Mouse (Mus musculus): Measurements from ENCODE around the gene Tnfrsf4. TPM values are rescaled to one million over a fixed set of nuclear protein-coding genes. Genes with fewer than 3 reads are reported as not detected.

The Tnfrsf4 gene
- polyA plus RNA-seq, 1 experiment from 2014 or later: 0.86 TPM

DNA sequence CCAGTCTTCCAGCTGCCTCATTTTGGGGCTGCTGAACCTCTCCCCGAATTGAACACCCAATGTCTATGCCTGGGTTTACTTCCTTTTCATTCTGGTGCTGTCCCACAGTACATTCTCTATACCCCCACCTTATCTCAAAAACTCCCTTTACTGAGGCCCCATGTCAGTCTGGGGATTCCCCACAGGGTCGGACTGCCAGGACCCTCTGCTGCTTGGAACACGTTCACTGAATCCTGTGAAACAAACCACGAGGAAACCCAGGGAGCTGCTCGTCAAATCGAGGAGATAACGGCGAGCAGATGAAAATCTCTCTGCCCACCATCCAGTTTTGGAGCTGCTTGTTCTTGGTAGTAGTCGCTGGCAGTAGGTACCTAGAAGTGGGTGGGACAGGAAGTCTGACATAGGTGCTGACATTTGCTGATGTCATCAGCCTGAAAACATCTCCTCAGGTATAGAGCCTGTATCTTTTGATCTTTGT lies 8.3 kb downstream of the Tnfrsf4 start:
- Histone ChIP-seq H3K4me3 (ENCODE audit: low read length) (no peak overlapping the region), H3K9me3 (ENCODE audit: control insufficient read depth, low read length) (no peaks in the 10 kb centered on the region), H3K4me1 (ENCODE audit: control insufficient read depth, insufficient read depth, low read length) (no peaks in the 10 kb centered on the region), H3K27me3 (replicated peaks; ENCODE audit: control insufficient read depth, insufficient read depth, low read length) (no peaks in the 10 kb centered on the region), H3K36me3 (ENCODE audit: control insufficient read depth, insufficient read depth, low read length) (no peaks in the 10 kb centered on the region), H3K4me2 (ENCODE audit: low read depth, low read length) (no peak overlapping the region), H3K27ac (ENCODE audit: low read length) (no peak overlapping the region), H3K9ac (ENCODE audit: low read depth, low read length) (no peak overlapping the region)
- ATAC-seq: no peak; the same call in 1 of the 2 replicates
- 63% methylated on average over 9 of the region's 9 CpGs for WGBS

DNA sequence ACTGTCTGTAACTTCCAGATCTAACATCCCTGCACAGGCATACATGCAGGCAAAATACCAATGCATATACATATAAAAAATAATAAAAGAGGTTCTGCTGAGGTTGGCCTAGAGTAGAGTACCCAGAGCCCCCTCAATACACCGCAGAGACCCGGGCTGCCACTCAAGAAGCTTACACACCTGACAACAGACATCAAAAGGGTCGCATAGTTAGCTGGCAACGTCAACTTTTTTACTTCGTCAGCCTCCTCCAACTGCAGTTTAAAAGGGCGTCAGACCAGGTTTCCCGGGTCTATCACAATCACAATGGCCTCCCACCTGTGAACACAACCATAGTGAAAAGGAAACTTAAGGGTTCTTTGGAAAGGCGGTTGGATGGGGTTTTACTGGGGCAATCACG lies 9.9 kb downstream of the Tnfrsf4 start:
- H3K36me3 ChIP-seq (ENCODE audit: control insufficient read depth, insufficient read depth, low read length): peaks cover 2% of the 10 kb centered on the region; the same call in 1 of the 2 replicates
- no peak overlapping the region for H3K27ac ChIP-seq (ENCODE audit: low read length)
- H3K9ac ChIP-seq (ENCODE audit: low read depth, low read length): no peak overlapping the region
- H3K27me3 ChIP-seq (replicated peaks; ENCODE audit: control insufficient read depth, insufficient read depth, low read length): no peaks in the 10 kb centered on the region
- no peaks in the 10 kb centered on the region for H3K4me1 ChIP-seq (ENCODE audit: control insufficient read depth, insufficient read depth, low read length)
- no peak overlapping the region for H3K4me3 ChIP-seq (ENCODE audit: low read length)
- no peaks in the 10 kb centered on the region for H3K9me3 ChIP-seq (ENCODE audit: control insufficient read depth, low read length)
- ATAC-seq: no peak
- WGBS: 85% methylated on average over 9 of the region's 9 CpGs
- H3K4me2 ChIP-seq (ENCODE audit: low read depth, low read length): no peak overlapping the region

DNA sequence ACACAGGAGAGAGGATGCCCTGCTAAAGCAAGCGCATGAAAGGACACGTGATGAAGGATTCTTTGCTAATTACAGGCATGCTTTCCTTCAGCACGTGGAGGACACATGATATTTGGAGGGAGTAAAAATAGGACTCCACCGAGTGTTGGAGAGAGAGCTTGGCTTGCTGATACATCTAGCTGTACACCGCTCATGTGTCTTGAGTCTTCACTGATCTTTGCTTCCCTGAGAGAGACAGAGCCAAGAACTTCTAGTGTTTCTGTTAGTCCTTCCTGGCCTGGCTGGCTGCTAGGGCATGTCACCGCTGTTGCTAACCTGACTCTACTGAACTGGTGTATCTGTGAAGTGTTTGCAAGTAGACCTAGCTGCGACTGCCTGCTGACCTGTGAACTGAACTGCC lies 10.5 kb downstream of the Tnfrsf4 start:
- Histone ChIP-seq H3K27me3 (replicated peaks; ENCODE audit: control insufficient read depth, insufficient read depth, low read length) (no peaks in the 10 kb centered on the region), H3K4me1 (ENCODE audit: control insufficient read depth, insufficient read depth, low read length) (no peaks in the 10 kb centered on the region), H3K4me3 (ENCODE audit: low read length) (no peak overlapping the region), H3K9ac (ENCODE audit: low read depth, low read length) (no peak overlapping the region), H3K27ac (ENCODE audit: low read length) (no peak overlapping the region), H3K9me3 (ENCODE audit: control insufficient read depth, low read length) (no peaks in the 10 kb centered on the region), H3K4me2 (ENCODE audit: low read depth, low read length) (no peak overlapping the region), H3K36me3 (ENCODE audit: control insufficient read depth, insufficient read depth, low read length) (peaks cover 2% of the 10 kb centered on the region; the same call in 1 of the 2 replicates)
- WGBS: 90% methylated on average over 7 of the region's 7 CpGs
- ATAC-seq: no peak

DNA sequence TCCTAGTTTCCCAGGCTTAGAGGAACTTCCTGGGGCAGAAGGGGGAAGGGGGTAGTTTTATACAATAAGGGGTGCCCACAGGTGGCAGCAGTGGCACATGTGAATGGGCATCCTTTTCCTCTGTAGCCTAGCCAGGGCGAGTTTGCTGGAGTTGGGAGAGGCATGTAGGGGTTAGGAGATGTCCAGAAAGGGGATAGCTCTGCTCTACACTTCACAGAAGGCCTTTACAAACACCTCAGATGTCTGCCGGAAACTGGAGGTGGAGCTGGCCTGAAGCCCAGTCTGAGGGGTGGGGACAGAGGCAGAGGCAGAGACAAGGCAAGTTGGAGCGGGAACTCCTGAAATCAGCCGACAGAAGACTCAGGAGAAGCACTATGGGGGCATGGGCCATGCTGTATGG lies 12.4 kb downstream of the Tnfrsf4 start, which contains the start of gene Tnfrsf18:
Gene Tnfrsf18, plus strand, starts transcription at position 152 of the 400 bp plus-strand sequence.
- H3K27ac ChIP-seq (ENCODE audit: low read length): no peak within 1 kb of the TSS
- ATAC-seq: no peak
- H3K9ac ChIP-seq (ENCODE audit: low read depth, low read length): no peak within 1 kb of the TSS
- WGBS: 29% methylated on average over 4 of the region's 4 CpGs
- H3K9me3 ChIP-seq (ENCODE audit: control insufficient read depth, low read length): no peaks in the 10 kb centered on the region
- no peak within 1 kb of the TSS for H3K4me3 ChIP-seq (ENCODE audit: low read length)
- no peaks in the 10 kb centered on the region for H3K27me3 ChIP-seq (replicated peaks; ENCODE audit: control insufficient read depth, insufficient read depth, low read length)
- H3K36me3 ChIP-seq (ENCODE audit: control insufficient read depth, insufficient read depth, low read length): peaks cover 5% of the 10 kb centered on the region; the same call in 1 of the 2 replicates
- H3K4me2 ChIP-seq (ENCODE audit: low read depth, low read length): no peak within 1 kb of the TSS
- H3K4me1 ChIP-seq (ENCODE audit: control insufficient read depth, insufficient read depth, low read length): peaks cover 10% of the 10 kb centered on the region

DNA sequence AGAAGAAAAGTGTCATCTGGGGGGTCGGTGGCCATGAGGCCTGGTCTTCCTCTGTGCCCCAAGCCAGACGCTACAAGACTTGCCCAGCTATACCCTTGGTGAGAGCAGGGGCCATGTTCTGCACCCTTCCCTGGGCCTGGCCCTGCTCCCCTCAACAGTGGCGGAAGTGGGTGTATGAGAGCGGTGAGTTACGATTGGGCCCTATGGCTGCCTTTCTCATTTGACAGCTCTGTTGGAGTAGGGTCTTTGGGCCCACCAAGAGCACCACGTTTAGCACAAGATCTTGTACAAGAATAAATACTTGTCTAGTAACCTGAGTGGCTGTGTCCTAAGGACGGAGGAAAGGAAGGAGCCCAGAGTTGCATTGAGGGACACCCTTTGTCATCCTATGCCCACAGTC lies 14.9 kb downstream of the Tnfrsf4 start:
- no peaks in the 10 kb centered on the region for H3K9me3 ChIP-seq (ENCODE audit: control insufficient read depth, low read length)
- H3K27me3 ChIP-seq (replicated peaks; ENCODE audit: control insufficient read depth, insufficient read depth, low read length): no peaks in the 10 kb centered on the region
- H3K27ac ChIP-seq (ENCODE audit: low read length): no peak overlapping the region
- no peak overlapping the region for H3K9ac ChIP-seq (ENCODE audit: low read depth, low read length)
- H3K36me3 ChIP-seq (ENCODE audit: control insufficient read depth, insufficient read depth, low read length): peaks cover 5% of the 10 kb centered on the region; the same call in 1 of the 2 replicates
- H3K4me2 ChIP-seq (ENCODE audit: low read depth, low read length): no peak overlapping the region
- no peak for ATAC-seq
- H3K4me1 ChIP-seq (ENCODE audit: control insufficient read depth, insufficient read depth, low read length): peaks cover 22% of the 10 kb centered on the region
- no peak overlapping the region for H3K4me3 ChIP-seq (ENCODE audit: low read length)
- 88% methylated on average over 7 of the region's 7 CpGs for WGBS

DNA sequence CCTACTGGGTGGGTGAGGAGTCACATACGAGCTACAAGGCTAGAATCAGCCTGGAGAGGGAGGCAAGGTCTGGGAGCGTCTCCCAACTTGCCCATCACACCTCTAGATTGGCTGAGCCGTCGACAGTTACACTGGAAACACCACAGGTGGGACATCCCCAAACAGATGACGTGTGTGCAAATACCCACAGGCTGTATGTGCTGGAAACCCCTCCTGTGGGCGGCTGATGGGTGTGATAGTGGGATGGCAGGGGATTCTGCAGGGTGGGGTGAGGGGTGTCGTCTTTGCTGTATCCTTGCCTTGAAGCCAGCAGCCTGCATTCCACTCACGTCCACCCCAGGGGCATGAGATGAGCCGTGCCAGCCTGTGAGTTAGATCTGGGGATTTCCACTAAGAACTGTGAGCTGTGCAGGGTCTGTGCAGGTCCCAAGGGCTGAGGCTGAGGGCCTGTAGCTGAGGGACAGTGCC lies 17.0 kb downstream of the Tnfrsf4 start:
- 0 out of 2 replicates have a peak overlapping the region, but pooled peaks have one; percentile 16 for H3K27ac ChIP-seq (ENCODE audit: low read length)
- WGBS: 42% methylated on average over 9 of the region's 9 CpGs
- H3K9ac ChIP-seq (ENCODE audit: low read depth, low read length): peak overlapping the region; percentile 76

DNA sequence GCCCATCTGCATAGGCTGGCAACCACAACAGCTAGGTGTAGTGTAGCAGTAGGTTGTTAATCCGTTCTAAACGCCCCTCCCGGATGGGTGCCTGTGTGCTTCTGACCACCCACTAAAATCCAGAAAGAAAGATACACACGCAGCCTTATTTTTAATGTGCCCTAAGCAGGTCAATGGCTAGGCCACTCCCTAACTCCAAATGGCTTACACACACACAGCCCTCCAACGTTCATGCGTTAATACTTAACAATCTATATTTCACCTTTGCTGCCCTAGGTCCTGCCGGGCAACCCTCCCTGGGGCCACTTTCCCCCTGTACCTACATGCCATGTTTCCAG lies 17.6 kb downstream of the Tnfrsf4 start:
- peak; percentile 73 for ATAC-seq
- peaks cover 5% of the 10 kb centered on the region; the same call in 1 of the 2 replicates for H3K36me3 ChIP-seq (ENCODE audit: control insufficient read depth, insufficient read depth, low read length)
- H3K9ac ChIP-seq (ENCODE audit: low read depth, low read length): peak overlapping the region; percentile 76
- peaks cover 9% of the 10 kb centered on the region; the same call in 1 of the 2 replicates for H3K27me3 ChIP-seq (replicated peaks; ENCODE audit: control insufficient read depth, insufficient read depth, low read length)
- H3K4me2 ChIP-seq (ENCODE audit: low read depth, low read length): peak overlapping the region; percentile 77
- peak overlapping the region; percentile 90 for H3K27ac ChIP-seq (ENCODE audit: low read length)
- WGBS: 2% methylated on average over 7 of the region's 7 CpGs
- peaks cover 22% of the 10 kb centered on the region for H3K4me1 ChIP-seq (ENCODE audit: control insufficient read depth, insufficient read depth, low read length)
- H3K4me3 ChIP-seq (ENCODE audit: low read length): peak overlapping the region; percentile 53
- H3K9me3 ChIP-seq (ENCODE audit: control insufficient read depth, low read length): no peaks in the 10 kb centered on the region

More for the DNA sequence above, 17.0 kb downstream of the Tnfrsf4 start:
- Histone ChIP-seq H3K4me1 (ENCODE audit: control insufficient read depth, insufficient read depth, low read length) (peaks cover 22% of the 10 kb centered on the region), H3K9me3 (ENCODE audit: control insufficient read depth, low read length) (no peaks in the 10 kb centered on the region), H3K27me3 (replicated peaks; ENCODE audit: control insufficient read depth, insufficient read depth, low read length) (peaks cover 4% of the 10 kb centered on the region; the same call in 1 of the 2 replicates), H3K4me3 (ENCODE audit: low read length) (peak overlapping the region; percentile 53), H3K4me2 (ENCODE audit: low read depth, low read length) (peak overlapping the region; percentile 77), H3K36me3 (ENCODE audit: control insufficient read depth, insufficient read depth, low read length) (peaks cover 5% of the 10 kb centered on the region; the same call in 1 of the 2 replicates)
- ATAC-seq: peak; percentile 1; the same call in 1 of the 2 replicates

DNA sequence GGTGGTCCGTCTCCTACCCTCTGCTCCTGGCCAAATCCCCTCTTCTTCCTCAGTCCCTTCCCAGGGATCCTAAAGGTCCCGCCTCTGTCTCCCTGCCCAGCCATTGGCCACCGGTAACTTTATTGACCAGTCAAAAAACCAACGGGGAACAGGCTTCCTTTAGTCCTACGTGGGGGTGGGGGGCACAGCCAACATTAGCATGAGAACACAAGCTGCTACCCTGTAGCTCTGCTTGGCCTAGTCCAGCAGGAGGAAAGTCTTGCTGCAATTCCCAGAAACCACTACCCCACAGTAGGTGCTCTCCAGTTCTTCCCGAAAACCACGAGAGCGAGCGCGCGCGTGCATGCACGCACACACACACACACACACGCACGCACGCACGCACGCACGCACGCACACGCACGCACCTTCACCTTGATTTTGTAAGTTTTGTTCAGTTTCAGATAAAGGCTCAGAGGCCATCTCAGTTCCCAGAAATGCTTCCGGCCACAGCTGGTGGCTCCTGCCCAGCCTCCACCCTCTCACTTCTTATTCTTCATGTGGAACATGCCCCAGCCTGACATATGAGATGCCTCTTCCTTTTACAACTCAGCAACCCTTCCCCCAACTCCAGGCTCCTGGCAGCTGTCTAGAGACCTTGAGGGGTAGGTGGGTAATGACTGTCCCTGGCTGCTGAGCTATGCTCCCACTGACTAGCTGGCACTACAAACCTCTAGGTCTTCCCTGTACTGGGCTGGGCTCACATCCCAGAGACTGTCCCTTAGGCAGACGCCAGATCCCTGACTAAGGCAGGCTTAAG lies 18.1 kb downstream of the Tnfrsf4 start:
- WGBS: 1% methylated on average over 24 of the region's 24 CpGs

DNA sequence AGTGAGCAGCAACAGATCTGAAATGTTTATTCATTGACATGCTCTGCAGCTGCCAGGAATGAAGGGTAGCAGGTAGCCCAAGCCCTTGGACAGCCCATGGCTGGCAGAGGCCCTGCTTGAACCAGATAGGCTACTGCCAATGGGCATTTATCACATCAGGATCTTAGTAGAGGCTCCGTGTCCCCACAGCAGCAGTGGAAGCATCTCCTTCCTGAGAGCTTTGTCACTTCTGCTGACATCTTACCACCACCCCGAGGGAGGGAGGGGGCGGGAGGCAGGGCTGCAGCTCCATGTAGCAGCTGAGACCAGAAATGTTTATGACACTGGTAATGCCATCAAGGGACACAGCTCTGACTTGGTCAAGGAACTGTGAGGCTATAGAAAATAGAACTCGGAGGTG lies 19.2 kb downstream of the Tnfrsf4 start:
- H3K27ac ChIP-seq (ENCODE audit: low read length): peak overlapping the region; percentile 90
- no peak overlapping the region for H3K4me2 ChIP-seq (ENCODE audit: low read depth, low read length)
- H3K36me3 ChIP-seq (ENCODE audit: control insufficient read depth, insufficient read depth, low read length): peaks cover 4% of the 10 kb centered on the region; the same call in 1 of the 2 replicates
- peaks cover 22% of the 10 kb centered on the region for H3K4me1 ChIP-seq (ENCODE audit: control insufficient read depth, insufficient read depth, low read length)
- H3K27me3 ChIP-seq (replicated peaks; ENCODE audit: control insufficient read depth, insufficient read depth, low read length): peaks cover 9% of the 10 kb centered on the region; the same call in 1 of the 2 replicates
- WGBS: 80% methylated on average over 4 of the region's 4 CpGs
- no peak for ATAC-seq
- H3K9me3 ChIP-seq (ENCODE audit: control insufficient read depth, low read length): no peaks in the 10 kb centered on the region
- H3K9ac ChIP-seq (ENCODE audit: low read depth, low read length): peak overlapping the region; percentile 76; the same call in 1 of the 2 replicates
- H3K4me3 ChIP-seq (ENCODE audit: low read length): no peak overlapping the region

More for the DNA sequence above, 18.1 kb downstream of the Tnfrsf4 start:
- Histone ChIP-seq H3K27me3 (replicated peaks; ENCODE audit: control insufficient read depth, insufficient read depth, low read length) (peaks cover 9% of the 10 kb centered on the region; the same call in 1 of the 2 replicates), H3K9me3 (ENCODE audit: control insufficient read depth, low read length) (no peaks in the 10 kb centered on the region), H3K4me3 (ENCODE audit: low read length) (peak overlapping the region; percentile 53), H3K27ac (ENCODE audit: low read length) (peak overlapping the region; percentile 90), H3K9ac (ENCODE audit: low read depth, low read length) (peak overlapping the region; percentile 76), H3K36me3 (ENCODE audit: control insufficient read depth, insufficient read depth, low read length) (peaks cover 5% of the 10 kb centered on the region; the same call in 1 of the 2 replicates), H3K4me1 (ENCODE audit: control insufficient read depth, insufficient read depth, low read length) (peaks cover 22% of the 10 kb centered on the region), H3K4me2 (ENCODE audit: low read depth, low read length) (peak overlapping the region; percentile 77)
- ATAC-seq: peak; percentile 95
